Mouse (Mus musculus): ENCODE results near the gene Plin3.

DNA sequence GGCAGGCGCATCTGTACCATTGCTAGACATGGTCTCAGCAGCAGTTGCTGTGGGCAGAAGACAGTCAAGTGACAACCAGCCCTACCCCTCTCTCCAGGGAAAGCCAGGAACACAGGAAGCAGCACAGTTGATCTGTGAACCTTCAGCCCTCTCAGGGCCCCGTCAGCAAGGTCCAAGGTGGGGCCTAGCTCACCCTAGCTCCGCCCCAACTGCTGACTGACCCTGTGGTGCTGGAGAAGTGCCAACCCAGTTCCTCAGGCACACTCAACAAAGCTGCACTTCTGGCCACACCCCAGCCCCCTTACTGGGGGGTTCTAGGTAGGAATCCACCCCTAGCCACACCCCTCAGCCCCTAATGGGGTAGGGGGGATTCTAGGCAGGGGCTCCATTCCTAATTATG lies 4.8 kb downstream of the Plin3 start:
- no peak for TF ChIP-seq ZC3H11A (IDR thresholded peaks at IDR 0.05; ENCODE audit: borderline replicate concordance, low read depth, low read length)
- TF ChIP-seq MAFK (IDR thresholded peaks at IDR 0.05; ENCODE audit: insufficient read depth, low read depth, low read length) = no peak
